Mouse (Mus musculus): ENCODE measurements around the gene Alpk1.

- TF ChIP-seq CTCF (IDR thresholded peaks at IDR 0.05; ENCODE audit: insufficient read depth, low read depth, low read length) = no peak
- no peak for TF ChIP-seq POLR2A (IDR thresholded peaks at IDR 0.05; ENCODE audit: insufficient read depth, low read depth, low read length)
Observed at GRCm38 (mm10) chr3:127694802-127695771, 85.2 kb downstream of the Alpk1 start.

All from olfactory bulb, adult 2 months (tissue).